Mouse (Mus musculus) CH12.LX (cell line): ENCODE data around the gene Jarid2.
A peak's percentile ranks its signal among the peaks of the same experiment; 100 is the strongest.

ENCODE experiments used
- CTCF ChIP-seq, 2 experiments: IDR thresholded peaks in 1 of 2; conservative IDR thresholded peaks in 1 of 2; 2 replicates each; pipeline ENCODE4 v1.5.1; 2011 to 2012; ENCODE audit warnings: low read depth in 2 of 2, low read length in 2 of 2, improper control_type of control experiment in 1 of 2, inconsistent platforms in 1 of 2, mild to moderate bottlenecking in 1 of 2, moderate library complexity in 1 of 2
- POLR2A ChIP-seq: IDR thresholded peaks from 2 replicates; pipeline ENCODE4 v1.6.1; 2011; ENCODE audit warnings: low read depth, mild to moderate bottlenecking, improper control_type of control experiment, low read length
- SIN3A ChIP-seq: IDR thresholded peaks from 2 replicates; pipeline ENCODE4 v1.6.1; 2012; ENCODE audit warnings: low read length, improper control_type of control experiment, inconsistent platforms
- SMC3 ChIP-seq: IDR thresholded peaks from 2 replicates; pipeline ENCODE4 v1.6.1; 2011; ENCODE audit warnings: low read depth, low read length, improper control_type of control experiment
- ZMIZ1 ChIP-seq: IDR thresholded peaks from 2 replicates; pipeline ENCODE4 v1.6.1; 2012; ENCODE audit warnings: low read depth, mild to moderate bottlenecking, inconsistent platforms, low read length, improper control_type of control experiment

GRCm38 (mm10) chr13:44808307-44808706 is 79.0 kb downstream of the Jarid2 start:
- TF ChIP-seq CTCF (conservative IDR thresholded peaks at IDR 0.05 in 1 of 2, IDR thresholded peaks at IDR 0.05 in 1 of 2; ENCODE audit: low read depth in 2 of 2, low read length in 2 of 2), result no peak
- no peak for TF ChIP-seq ZMIZ1
- no peak for TF ChIP-seq POLR2A
- TF ChIP-seq SIN3A, result peak; percentile 23; the same call in 1 of the 2 replicates
- no peak for TF ChIP-seq SMC3
